Mouse (Mus musculus) left cerebral cortex, adult 8-10 months (tissue): ENCODE measurements at regions not wholly inside any gene's neighbourhood (a gene's known extent, or its start where the extent isn't known, plus 50 kb on each side); places are given as distances from the start of the nearest gene placed in this dataset.

Source experiments
- DNase-seq, 2 experiments: peaks; one replicate each; pipeline ENCODE4 v3.0.0; 2022; ENCODE audit warnings: low spot score in 2 of 2

GRCm38 (mm10) chrX:14040104-14040503, 170.8 kb upstream of the H2al1n start:
- peak in 1 of 2 experiments; percentile 34 for DNase-seq

GRCm38 (mm10) chrX:13997817-13998609, 146.8 kb upstream of the Cask start:
- DNase-seq = no peak

- DNase-seq = no peak
Measured at GRCm38 (mm10) chrX:13978954-13979353, 127.8 kb upstream of the Cask start.
